Mouse (Mus musculus) kidney, embryonic 15.5 days (tissue): ENCODE measurements around the gene Phlpp1. TPM values are rescaled to one million over a fixed set of nuclear protein-coding genes. Genes with fewer than 3 reads are reported as not detected.

Experiments
- ATAC-seq: fragments of 200-750 bp; cut with Nextera tagmentation; replicated peaks from 2 replicates; pipeline ENCODE4 v1.8.0; 2017; ENCODE audit warnings: moderate TSS enrichment; ENCODE audit not compliant: low FRiP score
- H3K27ac ChIP-seq: fragments of 300-500 bp; sonication (generic); 2 replicates; pipeline ENCODE4 v1.5.1; 2015; ENCODE audit warnings: mild to moderate bottlenecking, inconsistent platforms
- H3K27me3 ChIP-seq: fragments of 300-500 bp; sonication (generic); 2 replicates; pipeline ENCODE4 v1.6.1; 2015; ENCODE audit warnings: inconsistent platforms
- H3K36me3 ChIP-seq: fragments of 300-500 bp; sonication (generic); 2 replicates; pipeline ENCODE4 v1.6.1; 2015; ENCODE audit warnings: inconsistent platforms
- H3K4me1 ChIP-seq: fragments of 300-500 bp; sonication (generic); 2 replicates; pipeline ENCODE4 v1.6.1; 2015; ENCODE audit warnings: inconsistent platforms
- H3K4me2 ChIP-seq: fragments of 300-500 bp; sonication (generic); 2 replicates; pipeline ENCODE4 v1.6.1; 2015; ENCODE audit warnings: moderate library complexity, mild to moderate bottlenecking, inconsistent platforms
- H3K4me3 ChIP-seq: fragments of 300-500 bp; sonication (generic); replicated peaks from 2 replicates; pipeline ENCODE4 v1.5.1; 2015; ENCODE audit warnings: mild to moderate bottlenecking, inconsistent platforms
- H3K9ac ChIP-seq: fragments of 300-500 bp; sonication (generic); 2 replicates; pipeline ENCODE4 v1.6.1; 2015; ENCODE audit warnings: mild to moderate bottlenecking, inconsistent platforms
- H3K9me3 ChIP-seq: fragments of 300-500 bp; sonication (generic); replicated peaks from 2 replicates; pipeline ENCODE4 v1.6.1; 2016; ENCODE audit warnings: inconsistent platforms
- WGBS: fragments of 180-500 bp; shearing (Covaris S2); methylation state at CpG from one replicate; pipeline ENCODE4 v1.1.7; 2015; ENCODE audit warnings: mixed read lengths; 5-methylcytosine and 5-hydroxymethylcytosine counted together
- polyA plus RNA-seq: library from polyadenylated mRNA; unstranded; fragments of >200 nt; fragmentation: Nextera tagmentation; extraction: Ambion mirVana; gene quantifications from 2 replicates; pipeline ENCODE4 v1.2.1, GENCODE M21; 2015

The Phlpp1 gene
- polyA plus RNA-seq, 1 experiment from 2014 or later, result 3.5 TPM

DNA sequence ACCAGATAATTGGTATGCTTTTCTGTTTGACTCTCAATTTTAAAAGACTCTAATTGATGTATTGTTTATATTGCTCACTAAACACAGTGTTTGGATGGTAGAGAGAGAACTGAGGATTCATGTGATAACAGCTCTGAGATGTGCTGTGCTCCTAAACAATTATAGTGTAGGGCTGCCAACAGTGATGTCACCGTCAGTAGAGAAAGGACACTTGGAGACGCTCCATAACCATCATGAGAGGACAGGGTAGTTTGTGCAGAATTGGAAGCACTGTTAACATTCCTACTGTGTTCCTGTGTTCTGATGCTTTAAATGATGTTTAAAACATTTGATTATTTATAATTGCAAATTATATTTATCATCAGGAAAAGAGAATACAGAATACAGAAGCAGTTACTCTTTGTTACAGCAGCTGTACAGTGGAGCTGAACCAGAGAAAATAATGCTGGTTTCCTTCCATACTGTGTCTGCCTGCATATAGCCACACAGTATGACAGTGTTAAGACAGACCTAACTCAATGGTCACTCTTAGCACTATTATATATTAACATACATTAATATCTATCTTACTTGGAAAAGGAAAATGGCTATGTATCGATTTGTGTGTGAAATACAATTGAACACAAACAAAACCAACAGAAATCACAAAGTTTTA lies 60.4 kb downstream of the Phlpp1 start:
- 0 out of 2 replicates have a peak, but pooled peaks cover 1% of the 10 kb centered on the region for H3K4me1 ChIP-seq
- WGBS, result 86% methylated on average over 3 of the region's 3 CpGs
- no peak overlapping the region for H3K9ac ChIP-seq
- H3K4me2 ChIP-seq, result no peak overlapping the region
- H3K27me3 ChIP-seq, result no peaks in the 10 kb centered on the region
- H3K27ac ChIP-seq, result no peak overlapping the region
- no peak overlapping the region for H3K4me3 ChIP-seq
- no peaks in the 10 kb centered on the region for H3K9me3 ChIP-seq
- no peak for ATAC-seq
- H3K36me3 ChIP-seq, result no peaks in the 10 kb centered on the region

DNA sequence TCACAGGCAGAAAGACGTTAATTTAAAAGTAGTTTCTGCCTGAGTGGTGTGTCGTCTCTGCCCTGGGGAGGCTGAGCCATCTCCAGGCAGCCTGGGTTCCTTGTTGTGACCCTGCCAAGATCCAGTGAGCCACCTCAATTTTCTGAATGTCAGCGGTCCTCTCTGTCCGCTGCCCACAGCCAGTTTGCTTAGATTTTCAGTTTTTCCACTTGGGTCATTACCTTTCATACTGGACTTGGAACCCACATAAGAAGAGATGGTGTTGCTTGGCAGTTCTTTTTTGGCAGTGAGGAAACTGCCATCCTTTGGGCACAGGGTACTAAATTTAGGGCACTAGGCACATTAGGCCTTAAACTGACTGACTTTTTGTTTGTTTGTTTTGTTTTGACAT lies 60.9 kb downstream of the Phlpp1 start:
- no peak for ATAC-seq
- H3K27me3 ChIP-seq, result no peaks in the 10 kb centered on the region
- H3K36me3 ChIP-seq, result no peaks in the 10 kb centered on the region
- no peak overlapping the region for H3K9ac ChIP-seq
- H3K4me3 ChIP-seq, result no peak overlapping the region
- H3K9me3 ChIP-seq, result no peaks in the 10 kb centered on the region
- no peak overlapping the region for H3K4me2 ChIP-seq
- H3K27ac ChIP-seq, result no peak overlapping the region
- H3K4me1 ChIP-seq, result 0 out of 2 replicates have a peak, but pooled peaks cover 6% of the 10 kb centered on the region
- 84% methylated on average over 4 of the region's 4 CpGs for WGBS

DNA sequence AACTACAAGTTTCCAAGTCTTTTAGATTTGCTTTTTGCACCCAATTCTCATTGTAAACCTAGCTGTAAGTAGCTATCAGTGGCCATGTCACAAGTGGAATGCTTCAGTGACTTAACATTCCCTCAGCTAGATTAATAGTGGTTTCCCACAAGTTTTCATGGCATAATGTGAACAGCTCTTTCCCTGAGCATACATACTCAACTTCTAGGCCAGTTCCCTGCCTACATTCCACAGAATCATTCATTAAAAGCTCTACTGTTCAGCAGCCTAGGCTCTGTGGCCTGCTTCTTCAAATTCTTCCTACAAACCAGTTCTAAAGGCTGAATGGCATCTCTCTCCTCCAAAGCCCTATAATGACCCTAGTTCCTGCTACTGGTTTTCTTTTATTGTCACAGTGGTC lies 65.4 kb downstream of the Phlpp1 start:
- peaks cover 20% of the 10 kb centered on the region for H3K4me1 ChIP-seq
- H3K36me3 ChIP-seq, result no peaks in the 10 kb centered on the region
- H3K9ac ChIP-seq, result no peak overlapping the region
- ATAC-seq, result no peak
- H3K27ac ChIP-seq, result 0 out of 2 replicates have a peak overlapping the region, but pooled peaks have one; percentile 4
- H3K4me3 ChIP-seq, result no peak overlapping the region
- H3K27me3 ChIP-seq, result no peaks in the 10 kb centered on the region
- no peak overlapping the region for H3K4me2 ChIP-seq
- H3K9me3 ChIP-seq, result no peaks in the 10 kb centered on the region

GRCm38 (mm10) chr1:106240116-106240685 lies 68.6 kb downstream of the Phlpp1 start:
- Histone ChIP-seq H3K27ac (no peak overlapping the region; the same call in 1 of the 2 replicates), H3K27me3 (no peaks in the 10 kb centered on the region), H3K4me3 (no peak overlapping the region), H3K9me3 (no peaks in the 10 kb centered on the region), H3K4me2 (no peak overlapping the region), H3K36me3 (no peaks in the 10 kb centered on the region), H3K9ac (no peak overlapping the region), H3K4me1 (peaks cover 26% of the 10 kb centered on the region)
- WGBS, result 76% methylated on average over 7 of the region's 7 CpGs
- no peak for ATAC-seq

- H3K4me2 ChIP-seq, result no peak overlapping the region
- H3K27ac ChIP-seq, result 0 out of 2 replicates have a peak overlapping the region, but pooled peaks have one; percentile 13
- no peak overlapping the region for H3K9ac ChIP-seq
- H3K4me3 ChIP-seq, result no peak overlapping the region
- H3K27me3 ChIP-seq, result no peaks in the 10 kb centered on the region
- ATAC-seq, result no peak
- H3K4me1 ChIP-seq, result peaks cover 26% of the 10 kb centered on the region
- WGBS, result 88% methylated on average over 1 of the region's 1 CpGs
- H3K36me3 ChIP-seq, result no peaks in the 10 kb centered on the region
- H3K9me3 ChIP-seq, result no peaks in the 10 kb centered on the region
Observed at GRCm38 (mm10) chr1:106241059-106241458, 69.5 kb downstream of the Phlpp1 start.

- Histone ChIP-seq H3K4me3 (no peak overlapping the region), H3K4me1 (peaks cover 23% of the 10 kb centered on the region), H3K9ac (no peak overlapping the region), H3K36me3 (no peaks in the 10 kb centered on the region), H3K27me3 (no peaks in the 10 kb centered on the region), H3K4me2 (no peak overlapping the region; the same call in 1 of the 2 replicates), H3K27ac (peak overlapping the region; percentile 45), H3K9me3 (no peaks in the 10 kb centered on the region)
- WGBS, result 35% methylated on average over 2 of the region's 2 CpGs
- ATAC-seq, result peak; percentile 69
Observed at GRCm38 (mm10) chr1:106242129-106242528, 70.6 kb downstream of the Phlpp1 start.

DNA sequence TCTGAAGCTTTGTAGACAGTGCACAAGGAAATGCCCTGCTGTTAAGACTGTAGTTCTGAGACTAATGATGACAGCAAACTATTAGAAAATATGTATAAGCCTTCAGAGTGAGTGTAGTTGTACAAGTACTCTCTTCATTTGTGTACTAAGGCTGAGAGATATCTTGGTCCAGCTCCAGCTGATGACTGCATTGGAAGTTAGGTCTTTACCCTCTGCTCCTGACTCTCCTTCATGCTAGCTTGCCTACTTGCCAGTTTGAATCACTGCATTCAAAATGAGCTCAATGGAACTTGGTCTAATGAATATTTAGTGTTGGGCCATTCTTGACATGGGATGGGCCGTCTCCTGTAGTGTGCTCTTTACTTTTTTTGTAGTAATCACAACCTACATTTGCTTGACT lies 71.8 kb downstream of the Phlpp1 start:
- H3K36me3 ChIP-seq, result no peaks in the 10 kb centered on the region
- H3K4me1 ChIP-seq, result peaks cover 20% of the 10 kb centered on the region
- H3K4me3 ChIP-seq, result no peak overlapping the region
- 88% methylated on average over 1 of the region's 1 CpGs for WGBS
- no peak overlapping the region for H3K4me2 ChIP-seq
- no peaks in the 10 kb centered on the region for H3K9me3 ChIP-seq
- H3K27me3 ChIP-seq, result no peaks in the 10 kb centered on the region
- no peak overlapping the region for H3K9ac ChIP-seq
- no peak overlapping the region for H3K27ac ChIP-seq
- ATAC-seq, result no peak

DNA sequence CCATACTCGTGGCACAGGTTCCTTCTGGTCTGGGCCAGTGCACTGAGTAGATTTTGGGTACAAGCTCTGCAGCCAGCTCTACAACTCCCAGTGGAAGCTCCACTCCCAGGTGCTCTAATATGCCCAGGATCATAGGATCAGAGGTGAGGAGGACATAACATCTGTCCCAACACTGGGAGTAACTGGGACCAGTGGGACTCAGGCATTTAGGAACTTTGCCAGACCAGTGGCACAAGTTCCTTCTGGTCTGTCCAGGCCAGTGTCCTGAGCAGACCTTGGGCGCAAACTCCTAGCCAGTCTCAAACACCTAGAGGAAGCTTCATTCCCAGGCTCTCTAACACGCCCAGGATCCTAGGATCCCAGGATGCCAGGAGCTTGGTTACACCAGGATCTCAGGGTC lies 72.7 kb downstream of the Phlpp1 start:
- 86% methylated on average over 3 of the region's 3 CpGs for WGBS
- no peak overlapping the region for H3K9ac ChIP-seq

GRCm38 (mm10) chr1:106254047-106254446 lies 82.5 kb downstream of the Phlpp1 start:
- Histone ChIP-seq H3K27me3 (no peaks in the 10 kb centered on the region), H3K9ac (no peak overlapping the region), H3K27ac (no peak overlapping the region), H3K4me2 (no peak overlapping the region), H3K4me1 (no peaks in the 10 kb centered on the region), H3K36me3 (no peaks in the 10 kb centered on the region), H3K4me3 (no peak overlapping the region), H3K9me3 (no peaks in the 10 kb centered on the region)
- ATAC-seq, result no peak
- 86% methylated on average over 1 of the region's 1 CpGs for WGBS

More for the DNA sequence above, 72.7 kb downstream of the Phlpp1 start:
- H3K4me2 ChIP-seq, result no peak overlapping the region
- no peaks in the 10 kb centered on the region for H3K36me3 ChIP-seq
- H3K27ac ChIP-seq, result no peak overlapping the region
- no peaks in the 10 kb centered on the region for H3K27me3 ChIP-seq
- no peaks in the 10 kb centered on the region for H3K9me3 ChIP-seq
- ATAC-seq, result no peak
- peaks cover 20% of the 10 kb centered on the region for H3K4me1 ChIP-seq
- no peak overlapping the region for H3K4me3 ChIP-seq

- H3K4me3 ChIP-seq, result no peak overlapping the region
- no peaks in the 10 kb centered on the region for H3K27me3 ChIP-seq
- no peak for ATAC-seq
Observed at GRCm38 (mm10) chr1:106257176-106257575, 85.6 kb downstream of the Phlpp1 start.

GRCm38 (mm10) chr1:106268028-106268799 lies 96.7 kb downstream of the Phlpp1 start:
- 84% methylated on average over 6 of the region's 6 CpGs for WGBS
- no peak for ATAC-seq

More at GRCm38 (mm10) chr1:106257176-106257575, 85.6 kb downstream of the Phlpp1 start:
- Histone ChIP-seq H3K27ac (no peak overlapping the region), H3K4me2 (no peak overlapping the region), H3K9ac (no peak overlapping the region), H3K4me1 (0 out of 2 replicates have a peak, but pooled peaks cover 11% of the 10 kb centered on the region), H3K9me3 (no peaks in the 10 kb centered on the region), H3K36me3 (no peaks in the 10 kb centered on the region)
- 63% methylated on average over 1 of the region's 1 CpGs for WGBS

DNA sequence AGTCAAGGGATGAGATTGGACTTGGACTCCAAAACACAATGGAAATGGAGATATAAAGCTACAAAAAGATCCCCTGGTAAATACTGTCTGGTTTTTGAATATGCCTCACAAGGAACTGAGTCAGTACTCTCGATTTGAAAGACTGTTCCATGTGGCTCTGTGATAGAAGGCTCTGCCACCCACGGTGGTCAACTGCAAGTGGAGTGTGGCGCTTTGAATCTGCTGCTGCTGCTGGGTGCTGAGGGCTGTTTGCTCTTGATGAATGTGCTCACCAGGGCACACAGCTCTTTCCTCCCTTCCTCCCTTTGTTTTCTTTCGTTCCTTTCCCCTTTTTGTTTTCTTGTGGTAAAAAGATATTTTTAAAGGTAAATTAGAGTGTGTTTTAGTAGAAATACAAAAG lies 97.8 kb downstream of the Phlpp1 start:
- Histone ChIP-seq H3K4me1 (peaks cover 21% of the 10 kb centered on the region), H3K4me3 (no peak overlapping the region), H3K9ac (no peak overlapping the region), H3K4me2 (no peak overlapping the region), H3K9me3 (no peaks in the 10 kb centered on the region), H3K27me3 (no peaks in the 10 kb centered on the region), H3K36me3 (no peaks in the 10 kb centered on the region), H3K27ac (no peak overlapping the region)
- WGBS, result 48% methylated on average over 4 of the region's 4 CpGs
- ATAC-seq, result no peak

More at GRCm38 (mm10) chr1:106268028-106268799, 96.7 kb downstream of the Phlpp1 start:
- Histone ChIP-seq H3K27ac (no peak overlapping the region), H3K4me1 (peaks cover 15% of the 10 kb centered on the region; the same call in 1 of the 2 replicates), H3K9me3 (no peaks in the 10 kb centered on the region), H3K4me3 (no peak overlapping the region), H3K36me3 (no peaks in the 10 kb centered on the region), H3K9ac (no peak overlapping the region), H3K4me2 (no peak overlapping the region), H3K27me3 (no peaks in the 10 kb centered on the region)
